Mouse (Mus musculus): ENCODE measurements at regions not wholly inside any gene's neighbourhood (a gene's known extent, or its start where the extent isn't known, plus 50 kb on each side); places are given as distances from the start of the nearest gene placed in this dataset.

DNA sequence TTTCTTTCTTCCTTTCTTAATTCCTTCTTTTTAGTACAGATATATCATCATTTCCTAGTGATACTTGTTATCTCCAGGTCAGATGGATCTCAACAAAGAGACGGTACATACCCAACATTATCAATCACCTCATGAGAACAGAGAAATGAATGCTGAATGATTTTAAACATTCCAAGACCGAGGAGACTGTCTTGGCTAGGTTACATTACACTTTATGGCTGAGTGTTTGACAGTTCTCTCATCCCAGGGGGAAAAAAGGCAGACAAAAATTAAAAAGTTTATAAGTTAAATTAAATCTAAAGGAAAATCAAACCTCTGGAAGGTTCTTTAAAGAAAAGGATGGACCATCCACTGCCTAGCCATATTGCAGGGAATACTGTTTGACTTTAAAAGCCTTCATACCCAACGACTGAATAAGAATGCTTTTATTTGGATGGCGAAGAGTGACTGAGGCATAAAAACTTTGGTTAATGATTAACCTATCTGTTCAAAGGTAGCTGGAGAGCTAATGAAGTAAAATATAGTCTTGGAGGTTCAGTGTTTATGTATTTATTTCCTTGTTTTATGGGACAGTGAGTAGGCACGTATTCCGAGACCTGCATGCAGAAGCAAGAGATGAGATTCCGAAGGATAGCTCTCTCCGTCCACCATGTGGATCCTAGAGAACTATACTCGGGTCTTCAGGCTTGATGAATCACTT lies 88.4 kb upstream of the Cblb start:
- intact Hi-C loops (cut with DNase I) = no loop called here
- DNase-seq (ENCODE audit: low spot score in 2 of 2) = no peak

DNA sequence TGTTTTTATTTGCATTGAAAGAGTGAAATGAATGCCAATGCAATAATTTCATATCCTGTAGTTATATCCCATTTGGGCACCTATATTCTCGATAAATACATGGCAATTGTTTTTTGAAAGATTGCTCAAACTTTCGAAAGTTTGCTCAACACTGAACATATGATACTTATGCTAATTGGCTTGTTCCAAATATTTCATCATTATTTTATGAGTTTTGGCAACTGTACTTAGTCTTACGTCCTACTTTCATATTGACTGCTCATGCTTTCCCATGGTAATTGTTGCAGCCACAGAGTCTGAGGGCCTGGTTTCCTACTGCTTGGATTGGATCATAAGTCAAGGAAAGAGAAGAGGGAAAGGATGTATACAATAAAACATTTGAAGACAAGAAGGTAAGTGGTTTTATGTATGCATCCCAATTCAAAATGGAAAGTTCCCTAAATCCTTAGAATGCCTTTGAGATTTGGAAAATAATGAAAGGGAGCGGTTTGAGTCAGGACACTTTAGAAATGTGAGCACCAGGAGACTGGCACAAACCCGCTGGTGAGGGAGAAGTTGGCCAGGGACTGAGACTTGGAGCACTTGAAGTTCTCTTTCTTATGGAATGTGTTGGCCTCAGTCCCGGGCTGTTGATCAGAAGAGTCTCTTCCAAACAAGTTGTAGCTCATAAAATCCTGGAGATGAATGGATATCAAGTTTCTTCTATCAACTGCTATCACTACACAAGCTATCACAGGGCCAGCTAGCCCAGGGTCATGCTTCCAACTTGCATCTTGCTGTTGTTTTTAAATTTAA lies 63.8 kb upstream of the Cblb start:
- no peak for DNase-seq (ENCODE audit: low spot score in 2 of 2)
- intact Hi-C loops (cut with DNase I) = no loop called here

All from left cerebral cortex, postnatal 36 days (tissue).